Mouse (Mus musculus): ENCODE results near the gene Chd6. TPM values are rescaled to one million over a fixed set of nuclear protein-coding genes. Genes with fewer than 3 reads are reported as not detected.

Chd6 gene
- polyA plus RNA-seq, 1 experiment = 5.4 TPM

DNA sequence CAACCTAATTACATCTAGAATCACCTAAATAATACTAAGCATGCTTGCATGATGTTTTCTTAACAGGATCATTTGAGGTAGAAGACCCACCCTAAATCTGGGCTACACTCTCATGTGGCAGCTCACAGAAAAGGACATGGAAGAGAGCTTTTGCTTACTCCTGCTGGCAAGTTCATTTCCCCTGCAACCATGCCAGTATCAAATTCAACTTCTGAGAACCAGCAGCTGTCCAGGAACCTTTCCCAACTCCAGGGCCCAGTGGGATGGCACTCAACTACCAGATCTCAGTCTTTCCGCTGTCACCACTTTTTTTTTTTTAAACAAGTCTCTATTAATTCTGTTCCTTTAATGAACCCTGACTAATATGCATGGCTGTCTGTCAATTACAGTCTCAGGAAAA is 114.7 kb downstream of the Chd6 start:
- Histone ChIP-seq H3K9me3 (no peaks in the 10 kb centered on the region), H3K4me3 (replicated peaks) (no peak overlapping the region), H3K4me1 (peaks cover 40% of the 10 kb centered on the region), H3K27me3 (replicated peaks) (no peaks in the 10 kb centered on the region), H3K36me3 (replicated peaks; ENCODE audit: low read length) (peaks cover 59% of the 10 kb centered on the region)
- TF ChIP-seq GATA1 (IDR thresholded peaks at IDR 0.05; ENCODE audit: borderline replicate concordance, low read length) = no peak
- TF ChIP-seq FLI1 (IDR thresholded peaks at IDR 0.05; ENCODE audit: low read length) = no peak

DNA sequence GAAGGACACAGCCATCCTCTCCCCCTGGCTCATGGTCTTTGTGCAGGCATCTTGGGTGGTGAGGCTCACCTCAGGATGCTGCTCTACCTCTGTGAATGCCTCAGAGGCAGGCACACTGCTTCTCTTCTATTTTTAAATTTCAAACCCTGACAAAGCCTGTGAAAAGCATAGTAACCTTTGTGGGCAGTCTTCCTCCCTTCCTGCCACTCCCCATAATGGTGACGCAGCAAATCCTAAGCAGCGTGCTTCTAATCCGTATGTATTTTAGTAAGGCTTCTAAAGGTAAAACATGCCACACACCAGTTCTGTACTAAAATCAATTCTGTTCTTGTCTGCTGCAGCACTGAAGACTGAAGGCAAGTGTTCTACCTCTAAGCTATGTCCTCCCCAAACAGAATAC is 116.4 kb downstream of the Chd6 start:
- H3K9me3 ChIP-seq = no peaks in the 10 kb centered on the region
- peak overlapping the region; percentile 35 for H3K4me3 ChIP-seq (replicated peaks)
- H3K27me3 ChIP-seq (replicated peaks) = no peaks in the 10 kb centered on the region
- peaks cover 69% of the 10 kb centered on the region for H3K36me3 ChIP-seq (replicated peaks; ENCODE audit: low read length)
- peaks cover 51% of the 10 kb centered on the region for H3K4me1 ChIP-seq
- TF ChIP-seq FLI1 (IDR thresholded peaks at IDR 0.05; ENCODE audit: low read length) (no peak), GATA1 (IDR thresholded peaks at IDR 0.05; ENCODE audit: borderline replicate concordance, low read length) (no peak)

DNA sequence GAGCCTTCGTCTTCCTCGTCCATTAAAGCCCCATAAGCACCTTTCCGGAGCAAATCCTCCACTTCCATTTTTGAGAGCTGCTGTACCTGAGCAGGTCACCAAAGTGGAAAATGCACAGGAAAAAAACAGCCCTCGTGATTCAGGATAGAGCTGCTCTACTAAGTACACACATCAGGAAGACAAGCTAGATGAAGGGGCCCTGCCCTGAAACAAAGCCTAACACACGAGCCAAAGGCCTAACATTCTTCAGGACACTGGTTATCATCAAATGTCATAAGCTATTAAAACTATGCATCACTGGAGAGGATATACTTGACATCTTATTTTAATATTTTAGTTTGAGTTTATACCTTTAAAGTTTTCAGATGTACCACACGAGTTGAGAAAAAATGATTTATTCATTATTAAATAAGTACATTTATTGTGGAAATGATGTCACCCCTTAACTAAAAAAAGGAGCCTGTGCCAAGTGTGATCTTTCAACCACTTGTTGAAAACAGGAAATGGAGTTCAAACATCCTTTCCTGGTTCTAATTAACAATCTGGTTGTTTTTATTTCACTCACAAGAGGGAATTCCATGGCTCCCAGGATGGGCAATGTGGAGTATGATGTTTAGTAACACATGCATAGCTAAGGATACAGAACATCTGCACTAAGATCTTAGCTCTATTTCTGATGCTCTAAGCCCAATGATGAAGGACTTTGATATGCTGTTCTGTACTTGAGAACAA is 118.4 kb downstream of the Chd6 start:
- no peaks in the 10 kb centered on the region for H3K9me3 ChIP-seq
- peaks cover 76% of the 10 kb centered on the region for H3K36me3 ChIP-seq (replicated peaks; ENCODE audit: low read length)
- peaks cover 50% of the 10 kb centered on the region for H3K4me1 ChIP-seq
- H3K27me3 ChIP-seq (replicated peaks) = no peaks in the 10 kb centered on the region
- TF ChIP-seq GATA1 (IDR thresholded peaks at IDR 0.05; ENCODE audit: borderline replicate concordance, low read length) (no peak), FLI1 (IDR thresholded peaks at IDR 0.05; ENCODE audit: low read length) (no peak)
- no peak overlapping the region for H3K4me3 ChIP-seq (replicated peaks)

DNA sequence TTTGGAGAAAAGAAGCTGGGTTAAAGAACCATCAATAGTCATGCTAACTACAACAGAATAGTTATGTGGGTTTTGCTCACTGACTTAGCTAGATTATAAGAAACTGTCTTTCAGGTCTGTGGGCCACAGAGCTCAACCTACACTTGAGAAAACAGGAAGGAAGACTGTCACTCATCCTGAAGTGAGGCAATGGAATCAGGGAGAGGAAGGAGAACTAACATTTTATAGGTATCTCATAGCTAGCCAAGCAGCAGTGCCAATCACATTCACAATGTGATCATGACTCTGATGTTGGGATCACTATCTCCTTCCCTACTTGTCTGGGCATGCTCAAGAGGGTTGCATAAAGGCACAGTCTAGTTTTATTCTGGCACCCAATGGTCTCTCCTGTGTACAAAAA is 121.4 kb downstream of the Chd6 start:
- H3K9me3 ChIP-seq = no peaks in the 10 kb centered on the region
- H3K4me3 ChIP-seq (replicated peaks) = no peak overlapping the region
- H3K27me3 ChIP-seq (replicated peaks) = no peaks in the 10 kb centered on the region
- peaks cover 93% of the 10 kb centered on the region for H3K36me3 ChIP-seq (replicated peaks; ENCODE audit: low read length)
- no peak for TF ChIP-seq GATA1 (IDR thresholded peaks at IDR 0.05; ENCODE audit: borderline replicate concordance, low read length)
- no peak for TF ChIP-seq FLI1 (IDR thresholded peaks at IDR 0.05; ENCODE audit: low read length)
- H3K4me1 ChIP-seq = peaks cover 45% of the 10 kb centered on the region

DNA sequence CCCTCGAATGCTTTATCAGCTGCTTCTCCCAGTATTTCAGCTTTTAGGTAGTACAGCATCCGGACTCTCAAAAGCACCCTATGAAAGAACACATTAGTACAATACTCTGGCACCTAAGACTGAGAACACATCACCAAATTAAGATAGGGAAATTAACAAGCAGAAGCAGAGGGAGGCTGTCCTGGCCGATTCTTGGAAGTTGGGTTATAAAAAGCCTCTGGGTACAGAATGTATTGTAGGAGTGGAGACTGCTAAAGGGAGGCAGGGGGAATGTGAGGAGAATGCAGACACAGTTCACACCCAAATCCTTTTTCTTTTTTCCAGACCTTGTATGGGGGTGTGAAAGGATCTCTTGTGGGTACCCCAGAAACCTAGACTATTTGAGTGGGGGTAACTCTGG is 126.2 kb downstream of the Chd6 start:
- TF ChIP-seq GATA1 (IDR thresholded peaks at IDR 0.05; ENCODE audit: borderline replicate concordance, low read length) (no peak), FLI1 (IDR thresholded peaks at IDR 0.05; ENCODE audit: low read length) (no peak)
- Histone ChIP-seq H3K4me1 (peaks cover 29% of the 10 kb centered on the region), H3K4me3 (replicated peaks) (no peak overlapping the region), H3K9me3 (no peaks in the 10 kb centered on the region), H3K27me3 (replicated peaks) (no peaks in the 10 kb centered on the region), H3K36me3 (replicated peaks; ENCODE audit: low read length) (peaks cover 93% of the 10 kb centered on the region)

DNA sequence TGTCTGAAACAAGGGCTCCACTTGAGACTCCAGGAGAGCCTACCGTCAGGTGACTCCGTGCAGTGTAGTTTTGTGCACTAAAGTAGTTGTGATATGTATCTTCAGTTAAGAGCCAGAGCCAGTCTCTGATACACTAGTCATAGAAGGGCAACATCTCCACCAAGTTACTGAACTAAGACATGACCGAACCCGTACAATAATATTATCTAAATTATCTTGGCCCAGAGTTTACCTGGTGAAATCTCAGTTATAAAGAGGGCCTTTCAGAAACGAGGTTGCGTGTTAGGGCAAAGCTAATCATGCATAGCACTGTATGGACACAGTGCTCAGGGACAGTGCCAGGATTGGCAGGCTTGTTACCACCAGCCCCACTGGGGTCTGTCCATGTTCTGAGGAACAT is 127.1 kb downstream of the Chd6 start:
- Histone ChIP-seq H3K4me3 (replicated peaks) (no peak overlapping the region), H3K9me3 (no peaks in the 10 kb centered on the region), H3K4me1 (peaks cover 29% of the 10 kb centered on the region), H3K36me3 (replicated peaks; ENCODE audit: low read length) (peaks cover 93% of the 10 kb centered on the region), H3K27me3 (replicated peaks) (no peaks in the 10 kb centered on the region)
- TF ChIP-seq FLI1 (IDR thresholded peaks at IDR 0.05; ENCODE audit: low read length) (no peak), GATA1 (IDR thresholded peaks at IDR 0.05; ENCODE audit: borderline replicate concordance, low read length) (no peak)

DNA sequence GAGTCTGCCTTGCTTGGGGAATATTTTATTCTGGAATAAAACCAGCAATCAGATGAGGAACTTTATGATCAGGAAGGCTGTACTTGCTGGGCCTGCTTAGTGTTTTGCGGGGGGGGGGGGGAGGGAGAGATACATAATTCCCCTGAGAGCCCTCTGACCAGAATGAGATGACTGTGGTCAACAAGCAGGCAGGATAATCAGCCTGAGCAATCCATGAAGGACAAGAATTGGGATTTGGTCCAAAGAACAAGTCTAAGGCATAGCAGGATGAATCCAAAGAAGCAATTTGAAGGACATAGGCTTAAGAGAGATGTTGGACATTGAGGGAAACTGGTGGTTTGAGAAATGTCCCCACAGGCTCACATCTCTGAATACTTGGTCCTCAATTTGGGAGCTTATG is 130.2 kb downstream of the Chd6 start:
- Histone ChIP-seq H3K9me3 (no peaks in the 10 kb centered on the region), H3K4me1 (peaks cover 29% of the 10 kb centered on the region), H3K4me3 (replicated peaks) (no peak overlapping the region), H3K27me3 (replicated peaks) (no peaks in the 10 kb centered on the region), H3K36me3 (replicated peaks; ENCODE audit: low read length) (peaks cover 90% of the 10 kb centered on the region)
- TF ChIP-seq FLI1 (IDR thresholded peaks at IDR 0.05; ENCODE audit: low read length) (no peak), GATA1 (IDR thresholded peaks at IDR 0.05; ENCODE audit: borderline replicate concordance, low read length) (no peak)

DNA sequence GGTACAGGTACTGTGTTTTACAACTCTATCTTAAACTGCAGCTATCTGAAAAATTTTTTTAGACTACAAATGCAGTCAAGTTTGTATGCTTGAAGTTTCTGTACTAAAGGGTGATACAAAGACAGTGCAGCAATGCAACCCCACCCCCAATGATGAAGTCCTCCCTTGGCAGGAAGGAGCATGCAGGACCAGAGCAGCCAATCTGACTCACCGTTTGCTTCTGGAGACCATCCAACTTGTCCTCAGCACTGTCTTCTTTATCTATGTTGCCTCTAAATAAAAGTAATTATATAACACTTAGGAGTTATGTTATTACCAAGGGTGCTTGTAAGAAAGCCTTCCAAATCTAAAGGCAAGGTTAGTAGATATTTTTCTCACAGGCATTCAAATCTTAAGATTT is 131.6 kb downstream of the Chd6 start:
- H3K4me3 ChIP-seq (replicated peaks) = no peak overlapping the region
- H3K27me3 ChIP-seq (replicated peaks) = no peaks in the 10 kb centered on the region
- H3K36me3 ChIP-seq (replicated peaks; ENCODE audit: low read length) = peaks cover 89% of the 10 kb centered on the region
- peaks cover 23% of the 10 kb centered on the region for H3K4me1 ChIP-seq
- TF ChIP-seq FLI1 (IDR thresholded peaks at IDR 0.05; ENCODE audit: low read length) = no peak
- TF ChIP-seq GATA1 (IDR thresholded peaks at IDR 0.05; ENCODE audit: borderline replicate concordance, low read length) = no peak
- no peaks in the 10 kb centered on the region for H3K9me3 ChIP-seq

DNA sequence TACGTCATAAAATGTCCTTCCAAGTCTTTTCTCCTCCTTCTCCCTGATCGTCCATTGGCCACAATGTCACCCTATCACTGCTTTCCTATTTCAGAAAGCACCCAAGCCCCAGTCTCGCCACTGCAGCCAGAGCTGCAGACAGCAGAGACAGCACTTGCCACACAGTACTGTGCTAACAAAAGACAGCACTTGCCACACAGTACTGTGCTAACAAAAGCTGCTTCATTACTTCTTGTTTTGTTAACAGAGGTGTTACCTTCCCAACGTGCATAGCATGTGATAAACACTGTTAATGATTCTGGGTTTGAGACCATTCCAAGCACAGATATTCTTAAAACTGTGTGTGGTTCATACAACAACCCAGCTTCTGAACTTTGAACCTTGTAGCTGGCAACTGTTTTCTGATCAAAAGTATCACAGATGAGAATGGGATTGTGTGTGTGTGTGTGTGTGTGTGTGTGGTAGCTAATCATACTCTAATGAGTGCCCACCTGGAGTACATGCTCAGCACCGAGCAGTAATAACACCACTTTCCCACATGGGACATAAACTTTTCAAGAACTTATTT is 135.1 kb downstream of the Chd6 start:
- Histone ChIP-seq H3K9me3 (no peaks in the 10 kb centered on the region), H3K4me1 (peaks cover 14% of the 10 kb centered on the region), H3K4me3 (replicated peaks) (no peak overlapping the region), H3K27me3 (replicated peaks) (no peaks in the 10 kb centered on the region), H3K36me3 (replicated peaks; ENCODE audit: low read length) (peaks cover 89% of the 10 kb centered on the region)
- TF ChIP-seq FLI1 (IDR thresholded peaks at IDR 0.05; ENCODE audit: low read length) (no peak), GATA1 (IDR thresholded peaks at IDR 0.05; ENCODE audit: borderline replicate concordance, low read length) (no peak)

DNA sequence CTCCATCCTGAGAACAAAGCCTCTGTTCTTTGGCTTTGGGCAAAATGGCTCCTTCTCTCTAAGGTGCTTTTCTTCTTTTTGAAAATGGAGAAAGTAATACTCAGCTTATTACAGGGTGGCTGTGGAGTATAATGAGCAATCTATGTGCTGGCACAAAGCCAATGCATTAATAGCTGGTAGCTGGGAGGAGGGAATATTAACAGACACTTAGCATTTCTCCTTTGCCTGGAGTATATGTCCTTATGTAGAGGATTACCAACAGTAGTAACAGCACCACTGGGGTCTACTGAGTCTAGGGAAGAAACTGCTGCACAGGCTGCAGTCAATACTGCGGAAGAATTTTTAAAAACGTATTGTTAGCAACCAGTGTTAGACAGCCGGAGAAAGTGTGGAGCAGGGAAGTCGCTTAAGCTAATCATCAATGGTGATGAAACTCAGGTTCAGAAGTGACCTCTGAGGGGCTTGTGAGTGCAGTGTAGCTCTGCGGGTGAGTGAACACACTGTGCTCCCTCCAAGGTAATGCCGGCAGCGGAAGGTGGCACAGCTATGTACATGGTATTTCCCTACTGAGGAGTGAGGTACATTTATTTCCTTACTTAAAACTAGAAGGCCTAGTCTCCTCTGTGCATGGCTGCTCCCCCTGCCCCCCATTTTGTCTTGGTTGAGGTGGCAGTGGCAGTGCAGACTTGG is 136.6 kb downstream of the Chd6 start:
- peaks cover 2% of the 10 kb centered on the region for H3K4me1 ChIP-seq
- TF ChIP-seq FLI1 (IDR thresholded peaks at IDR 0.05; ENCODE audit: low read length) (no peak), GATA1 (IDR thresholded peaks at IDR 0.05; ENCODE audit: borderline replicate concordance, low read length) (no peak)
- no peak overlapping the region for H3K4me3 ChIP-seq (replicated peaks)
- H3K36me3 ChIP-seq (replicated peaks; ENCODE audit: low read length) = peaks cover 90% of the 10 kb centered on the region
- no peaks in the 10 kb centered on the region for H3K27me3 ChIP-seq (replicated peaks)
- H3K9me3 ChIP-seq = no peaks in the 10 kb centered on the region
